Mouse (Mus musculus): ENCODE results near the gene Nol6. TPM values are rescaled to one million over a fixed set of nuclear protein-coding genes. Genes with fewer than 3 reads are reported as not detected.
"Not testable (repeated sequence)": the region's sequence is repeated elsewhere in the genome, so short reads cannot be mapped to it uniquely, and the experiment has no call there.

The Nol6 gene
- polyA plus RNA-seq, 1 experiment from 2014 or later = 19.1 TPM

GRCm38 (mm10) chr4:41092958-41093357 lies 31.3 kb downstream of the Nol6 start:
- Histone ChIP-seq H3K4me2 (no peak overlapping the region), H3K9me3 (ENCODE audit: control insufficient read depth, low read length) (no peaks in the 10 kb centered on the region), H3K4me1 (ENCODE audit: control insufficient read depth, insufficient read depth, low read length) (no peaks in the 10 kb centered on the region), H3K36me3 (ENCODE audit: control insufficient read depth, insufficient read depth, low read length) (no peaks in the 10 kb centered on the region), H3K9ac (ENCODE audit: low read length) (no peak overlapping the region), H3K4me3 (ENCODE audit: low read depth, low read length) (no peak overlapping the region), H3K27ac (ENCODE audit: low read depth, low read length) (no peak overlapping the region), H3K27me3 (ENCODE audit: control insufficient read depth, insufficient read depth, low read length) (peaks cover 12% of the 10 kb centered on the region)
- ATAC-seq (ENCODE audit: low FRiP score) = no peak
- no peak for DNase-seq (ENCODE audit: low spot score, missing footprints)
- 80% methylated on average over 1 of the region's 1 CpGs for WGBS

- no peaks in the 10 kb centered on the region for H3K27me3 ChIP-seq (ENCODE audit: control insufficient read depth, insufficient read depth, low read length)
- no peak overlapping the region for H3K4me2 ChIP-seq
- H3K9ac ChIP-seq (ENCODE audit: low read length) = no peak overlapping the region
- H3K36me3 ChIP-seq (ENCODE audit: control insufficient read depth, insufficient read depth, low read length) = no peaks in the 10 kb centered on the region
- peak; percentile 45 for DNase-seq (ENCODE audit: low spot score, missing footprints)
- H3K27ac ChIP-seq (ENCODE audit: low read depth, low read length) = no peak overlapping the region
- 70% methylated on average over 3 of the region's 3 CpGs for WGBS
- no peak overlapping the region for H3K4me3 ChIP-seq (ENCODE audit: low read depth, low read length)
- ATAC-seq (ENCODE audit: low FRiP score) = no peak
- H3K4me1 ChIP-seq (ENCODE audit: control insufficient read depth, insufficient read depth, low read length) = no peaks in the 10 kb centered on the region
- no peaks in the 10 kb centered on the region for H3K9me3 ChIP-seq (ENCODE audit: control insufficient read depth, low read length)
Observed at GRCm38 (mm10) chr4:41091391-41091790, 32.9 kb downstream of the Nol6 start.

- 87% methylated on average over 2 of the region's 2 CpGs for WGBS
- DNase-seq (ENCODE audit: low spot score, missing footprints) = peak; percentile 44
- Histone ChIP-seq H3K27ac (ENCODE audit: low read depth, low read length) (no peak overlapping the region), H3K36me3 (ENCODE audit: control insufficient read depth, insufficient read depth, low read length) (no peaks in the 10 kb centered on the region), H3K27me3 (ENCODE audit: control insufficient read depth, insufficient read depth, low read length) (no peaks in the 10 kb centered on the region), H3K4me2 (no peak overlapping the region), H3K4me3 (ENCODE audit: low read depth, low read length) (no peak overlapping the region), H3K4me1 (ENCODE audit: control insufficient read depth, insufficient read depth, low read length) (no peaks in the 10 kb centered on the region), H3K9ac (ENCODE audit: low read length) (no peak overlapping the region), H3K9me3 (ENCODE audit: control insufficient read depth, low read length) (no peaks in the 10 kb centered on the region)
- no peak for ATAC-seq (ENCODE audit: low FRiP score)
Observed at GRCm38 (mm10) chr4:41089705-41090104, 34.5 kb downstream of the Nol6 start.

GRCm38 (mm10) chr4:41089189-41089588 lies 35.1 kb downstream of the Nol6 start:
- DNase-seq (ENCODE audit: low spot score, missing footprints) (peak; percentile 77), ATAC-seq (ENCODE audit: low FRiP score) (no peak)
- H3K4me3 ChIP-seq (ENCODE audit: low read depth, low read length) = no peak overlapping the region
- no peak overlapping the region for H3K9ac ChIP-seq (ENCODE audit: low read length)
- no peak overlapping the region for H3K27ac ChIP-seq (ENCODE audit: low read depth, low read length)
- H3K36me3 ChIP-seq (ENCODE audit: control insufficient read depth, insufficient read depth, low read length) = no peaks in the 10 kb centered on the region
- H3K27me3 ChIP-seq (ENCODE audit: control insufficient read depth, insufficient read depth, low read length) = no peaks in the 10 kb centered on the region
- no peaks in the 10 kb centered on the region for H3K9me3 ChIP-seq (ENCODE audit: control insufficient read depth, low read length)
- 83% methylated on average over 4 of the region's 4 CpGs for WGBS
- no peaks in the 10 kb centered on the region for H3K4me1 ChIP-seq (ENCODE audit: control insufficient read depth, insufficient read depth, low read length)
- no peak overlapping the region for H3K4me2 ChIP-seq

- Histone ChIP-seq H3K36me3 (ENCODE audit: control insufficient read depth, insufficient read depth, low read length) (no peaks in the 10 kb centered on the region), H3K4me3 (ENCODE audit: low read depth, low read length) (no peak overlapping the region), H3K9me3 (ENCODE audit: control insufficient read depth, low read length) (no peaks in the 10 kb centered on the region), H3K4me1 (ENCODE audit: control insufficient read depth, insufficient read depth, low read length) (no peaks in the 10 kb centered on the region), H3K27ac (ENCODE audit: low read depth, low read length) (no peak overlapping the region), H3K27me3 (ENCODE audit: control insufficient read depth, insufficient read depth, low read length) (no peaks in the 10 kb centered on the region), H3K9ac (ENCODE audit: low read length) (no peak overlapping the region), H3K4me2 (no peak overlapping the region)
- ATAC-seq (ENCODE audit: low FRiP score) = no peak
- DNase-seq (ENCODE audit: low spot score, missing footprints) = peak; percentile 56
- 90% methylated on average over 16 of the region's 16 CpGs for WGBS
Observed at GRCm38 (mm10) chr4:41087459-41088298, 36.6 kb downstream of the Nol6 start.

GRCm38 (mm10) chr4:41086947-41087346 lies 37.3 kb downstream of the Nol6 start:
- no peaks in the 10 kb centered on the region for H3K27me3 ChIP-seq (ENCODE audit: control insufficient read depth, insufficient read depth, low read length)
- H3K4me2 ChIP-seq = no peak overlapping the region
- DNase-seq (ENCODE audit: low spot score, missing footprints) = peak; percentile 73
- WGBS = 85% methylated on average over 9 of the region's 9 CpGs
- ATAC-seq (ENCODE audit: low FRiP score) = no peak
- no peaks in the 10 kb centered on the region for H3K9me3 ChIP-seq (ENCODE audit: control insufficient read depth, low read length)
- H3K27ac ChIP-seq (ENCODE audit: low read depth, low read length) = no peak overlapping the region
- no peaks in the 10 kb centered on the region for H3K4me1 ChIP-seq (ENCODE audit: control insufficient read depth, insufficient read depth, low read length)
- no peak overlapping the region for H3K9ac ChIP-seq (ENCODE audit: low read length)
- no peak overlapping the region for H3K4me3 ChIP-seq (ENCODE audit: low read depth, low read length)
- no peaks in the 10 kb centered on the region for H3K36me3 ChIP-seq (ENCODE audit: control insufficient read depth, insufficient read depth, low read length)

- H3K4me2 ChIP-seq = no peak overlapping the region
- ATAC-seq (ENCODE audit: low FRiP score) (no peak), DNase-seq (ENCODE audit: low spot score, missing footprints) (no peak)
- no peaks in the 10 kb centered on the region for H3K4me1 ChIP-seq (ENCODE audit: control insufficient read depth, insufficient read depth, low read length)
- no peak overlapping the region for H3K4me3 ChIP-seq (ENCODE audit: low read depth, low read length)
- WGBS = 90% methylated on average over 4 of the region's 4 CpGs
- no peaks in the 10 kb centered on the region for H3K36me3 ChIP-seq (ENCODE audit: control insufficient read depth, insufficient read depth, low read length)
- no peaks in the 10 kb centered on the region for H3K9me3 ChIP-seq (ENCODE audit: control insufficient read depth, low read length)
- H3K27ac ChIP-seq (ENCODE audit: low read depth, low read length) = no peak overlapping the region
- no peak overlapping the region for H3K9ac ChIP-seq (ENCODE audit: low read length)
- no peaks in the 10 kb centered on the region for H3K27me3 ChIP-seq (ENCODE audit: control insufficient read depth, insufficient read depth, low read length)
Observed at GRCm38 (mm10) chr4:41084819-41085218, 39.4 kb downstream of the Nol6 start.

GRCm38 (mm10) chr4:41082803-41083202 lies 41.5 kb downstream of the Nol6 start:
- H3K4me3 ChIP-seq (ENCODE audit: low read depth, low read length); H3K36me3 ChIP-seq (ENCODE audit: control insufficient read depth, insufficient read depth, low read length); H3K4me2 ChIP-seq; H3K27me3 ChIP-seq (ENCODE audit: control insufficient read depth, insufficient read depth, low read length); H3K9ac ChIP-seq (ENCODE audit: low read length); H3K9me3 ChIP-seq (ENCODE audit: control insufficient read depth, low read length); ATAC-seq (ENCODE audit: low FRiP score); DNase-seq (ENCODE audit: low spot score, missing footprints); H3K27ac ChIP-seq (ENCODE audit: low read depth, low read length); H3K4me1 ChIP-seq (ENCODE audit: control insufficient read depth, insufficient read depth, low read length): not testable (repeated sequence)
- 82% methylated on average over 4 of the region's 4 CpGs for WGBS

- no peak overlapping the region for H3K27ac ChIP-seq (ENCODE audit: low read depth, low read length)
- H3K36me3 ChIP-seq (ENCODE audit: control insufficient read depth, insufficient read depth, low read length) = no peaks in the 10 kb centered on the region
- H3K4me2 ChIP-seq = no peak overlapping the region
- no peaks in the 10 kb centered on the region for H3K4me1 ChIP-seq (ENCODE audit: control insufficient read depth, insufficient read depth, low read length)
- no peaks in the 10 kb centered on the region for H3K9me3 ChIP-seq (ENCODE audit: control insufficient read depth, low read length)
- H3K27me3 ChIP-seq (ENCODE audit: control insufficient read depth, insufficient read depth, low read length) = no peaks in the 10 kb centered on the region
- no peak for ATAC-seq (ENCODE audit: low FRiP score)
- WGBS = 88% methylated on average over 5 of the region's 5 CpGs
- no peak overlapping the region for H3K9ac ChIP-seq (ENCODE audit: low read length)
- DNase-seq (ENCODE audit: low spot score, missing footprints) = no peak
- no peak overlapping the region for H3K4me3 ChIP-seq (ENCODE audit: low read depth, low read length)
Observed at GRCm38 (mm10) chr4:41081733-41082132, 42.5 kb downstream of the Nol6 start.

All from midbrain, embryonic 11.5 days (tissue).